ENCODE assay signal across 10 mouse cellular contexts in genomic region chr2:124848812-124849211, GRCm38 (mm10).
DNase-seq lines count a peak whose midpoint lies in the region; ATAC-seq and TF ChIP-seq lines count a peak whose summit lies in the region.
"Had no signal": no experiment of that assay in that cellular context is flagged by ENCODE, and none has a peak within 500 bp of the region (broad histone marks: within the 10 kb centered on the region; RNA-seq: fewer than 3 reads in every experiment).

No protein-coding gene starts in this region.

- no peaks in the 10 kb centered on the region for H3K27me3 ChIP-seq in liver, postnatal 0 days (ENCODE audit: insufficient read depth, low read length)
- H3K27me3 ChIP-seq in liver, embryonic 11.5 days (replicated peaks; ENCODE audit: control insufficient read depth, insufficient read depth, low read length) = no peaks in the 10 kb centered on the region
- no peaks in the 10 kb centered on the region for H3K27me3 ChIP-seq in heart, embryonic 10.5 days (ENCODE audit: insufficient read depth, poor library complexity, severe bottlenecking)
- H3K27me3 ChIP-seq in kidney, postnatal 0 days (ENCODE audit: insufficient read depth, low read length) = no peaks in the 10 kb centered on the region
- no peaks in the 10 kb centered on the region for H3K27me3 ChIP-seq in forebrain, embryonic 13.5 days
- H3K27me3 ChIP-seq: hindbrain, embryonic 13.5 days; midbrain, embryonic 13.5 days had no signal

- H3K27ac ChIP-seq in liver, postnatal 0 days (ENCODE audit: low read depth) = 0 out of 2 replicates have a peak overlapping the region, but pooled peaks have one; percentile 34
- H3K27ac ChIP-seq in liver, embryonic 11.5 days (ENCODE audit: low read depth, low read length) = no peak overlapping the region
- H3K27ac ChIP-seq in heart, embryonic 10.5 days = peak overlapping the region; percentile 42; the same call in 1 of the 2 replicates
- H3K27ac ChIP-seq in kidney, postnatal 0 days = peak overlapping the region; percentile 28; the same call in 1 of the 2 replicates
- H3K27ac ChIP-seq in forebrain, embryonic 13.5 days = no peak overlapping the region
- H3K27ac ChIP-seq: hindbrain, embryonic 13.5 days; midbrain, embryonic 13.5 days had no signal

- no peak for TF ChIP-seq CTCF in liver, postnatal 0 days (IDR thresholded peaks at IDR 0.05; ENCODE audit: low read depth)
- no peak; the same call in 1 of the 2 replicates for TF ChIP-seq CTCF in kidney, postnatal 0 days (IDR thresholded peaks at IDR 0.05; ENCODE audit: low read depth)

- DNase-seq in liver, postnatal 0 days = no peak
- DNase-seq in liver, embryonic 11.5 days (ENCODE audit: low spot score) = no peak
- no peak for DNase-seq in heart, embryonic 10.5 days (ENCODE audit: low spot score)
- peak; percentile 40 for DNase-seq in kidney, postnatal 0 days (ENCODE audit: low spot score)
- DNase-seq in skeletal muscle tissue, adult 2 months (ENCODE audit: low read depth, low spot score) = peak; percentile 44
- no peak for DNase-seq in frontal cortex, postnatal 14 days (ENCODE audit: low spot score in 2 of 2)
- no peak for DNase-seq in cerebellum, postnatal 14 days

- no peaks in the 10 kb centered on the region for H3K4me1 ChIP-seq in liver, postnatal 0 days (ENCODE audit: insufficient read depth)
- H3K4me1 ChIP-seq in liver, embryonic 11.5 days (replicated peaks; ENCODE audit: control insufficient read depth, insufficient read depth, low read length) = no peaks in the 10 kb centered on the region
- no peaks in the 10 kb centered on the region for H3K4me1 ChIP-seq in heart, embryonic 10.5 days
- H3K4me1 ChIP-seq in kidney, postnatal 0 days (replicated peaks; ENCODE audit: insufficient read depth, low read length) = peaks cover 3% of the 10 kb centered on the region; the same call in 1 of the 2 replicates
- no peaks in the 10 kb centered on the region for H3K4me1 ChIP-seq in forebrain, embryonic 13.5 days
- H3K4me1 ChIP-seq: hindbrain, embryonic 13.5 days; midbrain, embryonic 13.5 days had no signal

- H3K36me3 ChIP-seq in liver, postnatal 0 days (replicated peaks; ENCODE audit: insufficient read depth, low read length) = no peaks in the 10 kb centered on the region
- H3K36me3 ChIP-seq in liver, embryonic 11.5 days (ENCODE audit: control insufficient read depth, insufficient read depth, low read length) = no peaks in the 10 kb centered on the region
- no peaks in the 10 kb centered on the region for H3K36me3 ChIP-seq in heart, embryonic 10.5 days
- no peaks in the 10 kb centered on the region for H3K36me3 ChIP-seq in kidney, postnatal 0 days (ENCODE audit: insufficient read depth, low read length)
- no peaks in the 10 kb centered on the region for H3K36me3 ChIP-seq in forebrain, embryonic 13.5 days (ENCODE audit: poor library complexity, severe bottlenecking)
- H3K36me3 ChIP-seq: hindbrain, embryonic 13.5 days; midbrain, embryonic 13.5 days had no signal

- WGBS in liver, postnatal 0 days (ENCODE audit: insufficient replicate concordance) = 70% methylated on average over 4 of the region's 4 CpGs
- 73% methylated on average over 4 of the region's 4 CpGs for WGBS in liver, embryonic 11.5 days
- 76% methylated on average over 4 of the region's 4 CpGs for WGBS in heart, embryonic 10.5 days
- WGBS in kidney, postnatal 0 days = 77% methylated on average over 4 of the region's 4 CpGs
- 87% methylated on average over 4 of the region's 4 CpGs for WGBS in forebrain, embryonic 13.5 days

- no peaks in the 10 kb centered on the region for H3K9me3 ChIP-seq in liver, postnatal 0 days (ENCODE audit: low read length)
- no peaks in the 10 kb centered on the region for H3K9me3 ChIP-seq in liver, embryonic 11.5 days (ENCODE audit: control insufficient read depth, low read length)
- no peaks in the 10 kb centered on the region for H3K9me3 ChIP-seq in heart, embryonic 10.5 days
- H3K9me3 ChIP-seq in kidney, postnatal 0 days (replicated peaks; ENCODE audit: low read length) = no peaks in the 10 kb centered on the region
- H3K9me3 ChIP-seq in forebrain, embryonic 13.5 days (replicated peaks) = no peaks in the 10 kb centered on the region
- H3K9me3 ChIP-seq: hindbrain, embryonic 13.5 days; midbrain, embryonic 13.5 days had no signal

- no peak overlapping the region for H3K4me2 ChIP-seq in liver, postnatal 0 days (ENCODE audit: low read depth, low read length)
- no peak overlapping the region for H3K4me2 ChIP-seq in liver, embryonic 11.5 days
- no peak overlapping the region for H3K4me2 ChIP-seq in kidney, postnatal 0 days (ENCODE audit: low read length)
- H3K4me2 ChIP-seq in forebrain, embryonic 13.5 days = no peak overlapping the region
- H3K4me2 ChIP-seq: hindbrain, embryonic 13.5 days; midbrain, embryonic 13.5 days had no signal

- no peak overlapping the region for H3K9ac ChIP-seq in liver, postnatal 0 days (replicated peaks)
- no peak overlapping the region for H3K9ac ChIP-seq in liver, embryonic 11.5 days (ENCODE audit: low read depth, low read length)
- H3K9ac ChIP-seq in kidney, postnatal 0 days (ENCODE audit: low read depth, low read length) = no peak overlapping the region
- no peak overlapping the region for H3K9ac ChIP-seq in forebrain, embryonic 13.5 days
- H3K9ac ChIP-seq: hindbrain, embryonic 13.5 days; midbrain, embryonic 13.5 days had no signal

- ATAC-seq in liver, postnatal 0 days = peak; percentile 61
- no peak; the same call in 1 of the 2 replicates for ATAC-seq in liver, embryonic 11.5 days (replicated peaks; ENCODE audit: low FRiP score)
- 0 out of 2 replicates have a peak, but pooled peaks have one; percentile 25 for ATAC-seq in kidney, postnatal 0 days (replicated peaks; ENCODE audit: low FRiP score, low read depth)
- ATAC-seq in forebrain, embryonic 13.5 days = no peak
- ATAC-seq: midbrain, embryonic 13.5 days had no signal

- no peak overlapping the region for H3K4me3 ChIP-seq in liver, postnatal 0 days (ENCODE audit: low read depth, low read length)
- no peak overlapping the region for H3K4me3 ChIP-seq in liver, embryonic 11.5 days (ENCODE audit: low read depth, low read length)
- no peak overlapping the region for H3K4me3 ChIP-seq in heart, embryonic 10.5 days
- no peak overlapping the region for H3K4me3 ChIP-seq in kidney, postnatal 0 days (replicated peaks; ENCODE audit: low read depth, low read length)
- no peak overlapping the region for H3K4me3 ChIP-seq in forebrain, embryonic 13.5 days
- H3K4me3 ChIP-seq: hindbrain, embryonic 13.5 days; midbrain, embryonic 13.5 days had no signal

- TF ChIP-seq EP300 in liver, postnatal 0 days (IDR thresholded peaks at IDR 0.05; ENCODE audit: low read depth) = no peak

Comparison
In these comparisons a context has a peak if more than half of its experiments do, and no peak if none do; other contexts are left out.
1. ATAC-seq: peak in liver, postnatal 0 days (single experiment) and kidney, postnatal 0 days (single experiment); none in liver, embryonic 11.5 days (single experiment) and forebrain, embryonic 13.5 days (single experiment).
2. H3K27ac ChIP-seq: peak in liver, postnatal 0 days (single experiment), heart, embryonic 10.5 days (single experiment) and kidney, postnatal 0 days (single experiment); none in liver, embryonic 11.5 days (single experiment) and forebrain, embryonic 13.5 days (single experiment).
3. DNase-seq: peak in kidney, postnatal 0 days (single experiment) and skeletal muscle tissue, adult 2 months (single experiment); none in liver, postnatal 0 days (single experiment), liver, embryonic 11.5 days (single experiment), heart, embryonic 10.5 days (single experiment), frontal cortex, postnatal 14 days (0 of 2) and cerebellum, postnatal 14 days (0 of 2).